Mouse (Mus musculus): ENCODE data around the gene Anapc1. TPM values are rescaled to one million over a fixed set of nuclear protein-coding genes. Genes with fewer than 3 reads are reported as not detected.

Anapc1 gene
- total RNA-seq, 2 experiments from 2014 or later, result 52.6 to 75.4 TPM

- intact Hi-C loops (cut with DNase I), result loop anchor here (1.0 to 5.0 kb wide), 4 partner anchors 161 to 684 kb away; no protein-coding TSS in a partner anchor
Observed at GRCm38 (mm10) chr2:128572726-128573624, 114.2 kb downstream of the Anapc1 start.

DNA sequence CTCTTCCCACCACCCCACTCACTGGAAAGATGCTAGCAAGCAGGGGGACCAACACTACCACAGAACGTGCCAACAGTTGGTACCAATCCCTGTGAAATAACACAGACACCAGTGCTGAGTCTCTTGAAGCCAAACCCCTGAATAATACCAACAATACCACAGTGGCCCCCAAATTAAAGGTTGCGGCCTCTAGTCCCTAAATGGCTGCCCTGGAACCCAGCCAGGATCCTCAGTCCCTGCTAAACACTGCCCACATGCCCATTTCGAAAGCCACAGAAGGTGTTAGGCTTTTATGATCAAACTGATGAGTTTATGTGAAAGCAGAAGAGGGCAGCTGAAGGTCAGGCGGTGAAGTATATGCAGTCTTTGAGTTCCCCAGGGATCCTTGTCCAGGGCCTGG lies 116.2 kb downstream of the Anapc1 start:
- intact Hi-C loops (cut with DNase I), result loop anchor here (5.0 kb wide), 3 partner anchors 159 to 449 kb away; no protein-coding TSS in a partner anchor
- no peak for DNase-seq (ENCODE audit: low spot score in 2 of 2)

More at GRCm38 (mm10) chr2:128572726-128573624, 114.2 kb downstream of the Anapc1 start:
- peak; percentile 69 to 82 for DNase-seq (ENCODE audit: low spot score in 2 of 2)

DNA sequence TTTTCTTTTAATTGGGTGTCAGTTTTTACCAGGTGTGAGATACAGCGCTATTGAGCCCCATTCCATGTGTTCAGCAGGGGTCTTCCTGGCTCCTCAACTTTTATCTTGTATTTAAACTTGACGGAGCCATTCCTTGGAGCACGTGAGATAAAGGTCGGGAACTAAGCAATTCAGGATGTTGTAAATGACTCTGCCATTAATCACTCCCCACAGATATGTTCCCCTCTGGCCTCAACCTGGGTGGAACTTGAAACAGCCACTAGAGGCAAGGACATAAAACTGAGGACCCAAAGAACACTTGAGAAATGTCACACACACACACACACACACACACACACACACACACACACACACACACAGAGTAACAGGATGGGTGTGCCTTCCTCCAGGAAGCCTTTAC lies 118.7 kb downstream of the Anapc1 start:
- intact Hi-C loops (cut with DNase I), result no loop called here
- no peak for DNase-seq (ENCODE audit: low spot score in 2 of 2)

GRCm38 (mm10) chr2:128568018-128568417 lies 119.2 kb downstream of the Anapc1 start:
- intact Hi-C loops (cut with DNase I), result no loop called here
- DNase-seq (ENCODE audit: low spot score in 2 of 2), result no peak

- intact Hi-C loops (cut with DNase I), result no loop called here
- no peak for DNase-seq (ENCODE audit: low spot score in 2 of 2)
Observed at GRCm38 (mm10) chr2:128566304-128567147, 120.7 kb downstream of the Anapc1 start.

- intact Hi-C loops (cut with DNase I), result no loop called here
- DNase-seq (ENCODE audit: low spot score in 2 of 2), result no peak
Observed at GRCm38 (mm10) chr2:128565904-128566303, 121.3 kb downstream of the Anapc1 start.

DNA sequence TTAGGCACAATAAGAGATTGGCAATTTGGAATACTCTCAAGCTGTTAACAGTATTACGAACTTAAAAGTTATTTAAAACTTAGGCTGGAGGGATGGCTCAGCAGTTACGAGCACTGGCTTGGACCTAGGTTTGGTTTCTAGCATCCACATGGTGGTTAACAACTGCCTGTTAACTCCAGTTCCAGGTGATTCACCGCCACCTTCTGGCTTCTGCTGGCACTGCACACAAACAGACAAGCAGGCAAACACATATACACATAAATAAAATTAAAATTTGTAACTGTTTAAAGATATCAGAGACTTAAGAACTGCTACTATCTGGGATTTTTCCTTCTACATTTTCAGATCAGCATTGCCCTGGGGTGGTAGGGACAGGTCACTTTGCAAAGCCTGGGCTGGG lies 123.0 kb downstream of the Anapc1 start:
- no peak for DNase-seq (ENCODE audit: low spot score in 2 of 2)
- intact Hi-C loops (cut with DNase I), result no loop called here

Other genes starting within 250 kb of the Anapc1 start
- not detected for gene Spdye4c, start 96.2 kb downstream of the Anapc1 start, total RNA-seq (2021)
- 10 to 100 TPM; 30.4 to 40.0 TPM for gene Mertk, start 11.6 kb upstream of the Anapc1 start, total RNA-seq (2021)
- gene Tmem87b, start 130.7 kb upstream of the Anapc1 start, total RNA-seq (2021), result 10 to 100 TPM; 31.9 to 34.9 TPM
- 1 to 10 TPM; 2.3 to 2.6 TPM for gene Fbln7, start 175.6 kb upstream of the Anapc1 start, total RNA-seq (2021)